Mouse (Mus musculus) adrenal gland, postnatal 25 days (tissue): ENCODE results near the gene Gtf3c1. TPM values are rescaled to one million over a fixed set of nuclear protein-coding genes. Genes with fewer than 3 reads are reported as not detected.

Experiments
- total RNA-seq: library from RNA; stranded (reverse); gene quantifications from 2 replicates; pipeline ENCODE4 v1.2.3, GENCODE M21; 2021

Gene Gtf3c1
- total RNA-seq, 1 experiment from 2014 or later: 89.2 TPM

Other genes with a start within 250 kb of the Gtf3c1 start
- gene Nsmce1, start 216.2 kb downstream of the Gtf3c1 start, total RNA-seq: 44.4 and 58.5 TPM in 2 replicates
- 100 and 101 TPM in 2 replicates for gene Il4ra, start 155.7 kb downstream of the Gtf3c1 start, total RNA-seq
- gene Il21r, start 104.4 kb downstream of the Gtf3c1 start, total RNA-seq: 0.43 TPM in 1 of 2 replicates, not detected in the other
- 27.3 and 37.0 TPM in 2 replicates for gene D430042O09Rik, start 108 bp upstream of the Gtf3c1 start, total RNA-seq